Mouse (Mus musculus): Measurements from ENCODE around the gene Cep128. TPM values are rescaled to one million over a fixed set of nuclear protein-coding genes. Genes with fewer than 3 reads are reported as not detected.

Cep128 gene
- total and polyA plus RNA-seq, 2 experiments from 2014 or later, result 15.1 to 17.4 TPM

DNA sequence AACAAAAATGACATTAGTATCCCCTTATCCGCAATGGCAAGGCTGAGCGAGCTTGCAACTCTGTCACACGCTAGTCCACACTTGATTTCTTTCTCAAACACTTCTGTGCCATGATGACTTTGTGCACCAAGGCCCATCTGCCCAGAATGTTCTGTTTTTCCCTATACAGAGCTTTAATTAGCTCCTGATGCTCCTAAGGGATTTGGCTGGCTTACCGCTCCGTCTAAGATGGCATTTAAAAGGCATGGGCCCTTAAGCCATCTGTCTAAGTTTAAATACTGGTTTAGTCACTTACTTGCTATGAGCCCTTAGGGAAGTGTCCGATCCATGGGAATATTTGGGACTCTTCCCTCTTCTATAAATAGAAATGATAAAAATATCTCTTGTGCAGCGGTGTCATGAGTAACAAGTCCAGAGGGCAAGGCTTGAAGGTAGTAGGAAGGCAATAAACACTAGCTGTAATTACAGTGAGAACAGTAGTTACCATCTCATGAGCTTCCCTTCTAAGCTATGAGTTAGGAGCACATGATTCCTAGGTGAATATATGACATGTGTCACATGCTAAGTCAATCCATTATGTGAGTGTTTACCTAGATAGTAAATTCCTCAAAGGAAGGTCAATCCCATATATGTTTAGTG, 343.8 kb downstream of the Cep128 start:
- DNase-seq (ENCODE audit: low spot score), result peak; percentile 26
- Histone ChIP-seq H3K4me2 (ENCODE audit: low read depth, low read length) (no peak overlapping the region), H3K27ac (ENCODE audit: low read depth) (peak overlapping the region; percentile 71), H3K27me3 (ENCODE audit: control insufficient read depth, insufficient read depth, low read length) (no peaks in the 10 kb centered on the region), H3K9ac (replicated peaks; ENCODE audit: low read depth, low read length) (no peak overlapping the region), H3K4me1 (ENCODE audit: control insufficient read depth, insufficient read depth) (peaks cover 9% of the 10 kb centered on the region), H3K4me3 (ENCODE audit: low read depth, low read length) (no peak overlapping the region), H3K36me3 (replicated peaks; ENCODE audit: control insufficient read depth, insufficient read depth, low read length) (no peaks in the 10 kb centered on the region), H3K9me3 (replicated peaks; ENCODE audit: control insufficient read depth, low read length) (no peaks in the 10 kb centered on the region)
- TF ChIP-seq EP300 (IDR thresholded peaks at IDR 0.05; ENCODE audit: low read depth) (no peak), CTCF (IDR thresholded peaks at IDR 0.05; ENCODE audit: low read depth) (no peak)
- peak; percentile 63 for ATAC-seq (ENCODE audit: insufficient read depth, low read depth)
- WGBS, result 51% methylated on average over 7 of the region's 7 CpGs

- 68% methylated on average over 5 of the region's 5 CpGs for WGBS
- Histone ChIP-seq H3K4me2 (ENCODE audit: low read depth, low read length) (no peak overlapping the region), H3K36me3 (replicated peaks; ENCODE audit: control insufficient read depth, insufficient read depth, low read length) (no peaks in the 10 kb centered on the region), H3K27ac (ENCODE audit: low read depth) (no peak overlapping the region), H3K4me1 (ENCODE audit: control insufficient read depth, insufficient read depth) (no peaks in the 10 kb centered on the region), H3K9me3 (replicated peaks; ENCODE audit: control insufficient read depth, low read length) (no peaks in the 10 kb centered on the region), H3K27me3 (ENCODE audit: control insufficient read depth, insufficient read depth, low read length) (no peaks in the 10 kb centered on the region), H3K9ac (replicated peaks; ENCODE audit: low read depth, low read length) (no peak overlapping the region), H3K4me3 (ENCODE audit: low read depth, low read length) (no peak overlapping the region)
- DNase-seq (ENCODE audit: low spot score), result no peak
- no peak for TF ChIP-seq CTCF (IDR thresholded peaks at IDR 0.05; ENCODE audit: low read depth)
- no peak for TF ChIP-seq EP300 (IDR thresholded peaks at IDR 0.05; ENCODE audit: low read depth)
- ATAC-seq (ENCODE audit: insufficient read depth, low read depth), result no peak
These were observed 355.1 kb downstream of the Cep128 start for GRCm38 (mm10) chr12:91029116-91029515.

DNA sequence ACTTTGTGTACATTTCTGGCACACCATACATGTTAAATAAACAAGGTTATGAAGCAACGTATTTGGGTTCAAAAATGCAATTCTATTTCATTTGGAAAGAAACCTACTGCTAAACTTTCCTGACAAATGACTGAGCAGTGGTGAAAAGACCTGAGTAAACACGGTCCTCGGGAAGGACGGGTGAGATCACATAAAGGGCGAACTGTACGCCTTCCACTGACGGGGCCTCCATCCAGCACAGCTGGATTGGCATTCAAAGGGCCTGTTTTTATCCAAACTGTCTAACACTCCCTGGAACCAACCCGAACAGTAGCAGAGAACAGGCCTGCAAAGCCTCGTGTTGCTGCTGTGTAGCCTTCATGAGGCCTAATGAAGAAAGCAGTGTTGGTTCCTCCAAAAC, 356.5 kb downstream of the Cep128 start:
- Histone ChIP-seq H3K9me3 (replicated peaks; ENCODE audit: control insufficient read depth, low read length) (no peaks in the 10 kb centered on the region), H3K36me3 (replicated peaks; ENCODE audit: control insufficient read depth, insufficient read depth, low read length) (no peaks in the 10 kb centered on the region), H3K4me3 (ENCODE audit: low read depth, low read length) (no peak overlapping the region), H3K4me2 (ENCODE audit: low read depth, low read length) (no peak overlapping the region), H3K27me3 (ENCODE audit: control insufficient read depth, insufficient read depth, low read length) (no peaks in the 10 kb centered on the region), H3K4me1 (ENCODE audit: control insufficient read depth, insufficient read depth) (no peaks in the 10 kb centered on the region), H3K27ac (ENCODE audit: low read depth) (no peak overlapping the region), H3K9ac (replicated peaks; ENCODE audit: low read depth, low read length) (no peak overlapping the region)
- ATAC-seq (ENCODE audit: insufficient read depth, low read depth), result no peak
- DNase-seq (ENCODE audit: low spot score), result no peak
- 83% methylated on average over 9 of the region's 9 CpGs for WGBS
- TF ChIP-seq CTCF (IDR thresholded peaks at IDR 0.05; ENCODE audit: low read depth) (no peak), EP300 (IDR thresholded peaks at IDR 0.05; ENCODE audit: low read depth) (no peak)

DNA sequence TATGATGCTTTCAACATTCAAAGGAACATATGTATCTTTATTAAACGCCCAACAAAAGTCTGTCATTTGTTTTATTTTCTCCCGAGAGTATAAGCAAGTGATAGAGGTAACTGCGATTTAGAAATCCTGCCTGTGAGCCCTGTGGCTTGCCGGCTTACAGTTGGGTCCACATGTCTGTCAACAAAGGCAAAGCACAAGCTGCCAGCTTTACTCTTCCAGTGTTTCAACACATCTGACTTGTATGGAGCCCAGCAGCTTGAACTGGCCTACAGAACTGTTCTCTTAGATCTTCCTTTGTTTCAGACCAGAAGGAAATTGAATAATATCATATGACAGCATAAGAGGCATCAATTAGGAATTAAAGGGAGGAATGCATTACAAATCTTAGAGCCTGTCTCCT, 357.1 kb downstream of the Cep128 start:
- H3K36me3 ChIP-seq (replicated peaks; ENCODE audit: control insufficient read depth, insufficient read depth, low read length), result no peaks in the 10 kb centered on the region
- H3K4me1 ChIP-seq (ENCODE audit: control insufficient read depth, insufficient read depth), result no peaks in the 10 kb centered on the region
- H3K9me3 ChIP-seq (replicated peaks; ENCODE audit: control insufficient read depth, low read length), result no peaks in the 10 kb centered on the region
- H3K4me2 ChIP-seq (ENCODE audit: low read depth, low read length), result no peak overlapping the region
- WGBS, result 67% methylated on average over 4 of the region's 4 CpGs
- H3K9ac ChIP-seq (replicated peaks; ENCODE audit: low read depth, low read length), result no peak overlapping the region
- DNase-seq (ENCODE audit: low spot score) (no peak), ATAC-seq (ENCODE audit: insufficient read depth, low read depth) (no peak)
- no peak overlapping the region for H3K4me3 ChIP-seq (ENCODE audit: low read depth, low read length)
- TF ChIP-seq EP300 (IDR thresholded peaks at IDR 0.05; ENCODE audit: low read depth) (no peak), CTCF (IDR thresholded peaks at IDR 0.05; ENCODE audit: low read depth) (no peak)
- no peaks in the 10 kb centered on the region for H3K27me3 ChIP-seq (ENCODE audit: control insufficient read depth, insufficient read depth, low read length)
- no peak overlapping the region for H3K27ac ChIP-seq (ENCODE audit: low read depth)

- Histone ChIP-seq H3K4me2 (ENCODE audit: low read depth, low read length) (no peak overlapping the region), H3K4me3 (ENCODE audit: low read depth, low read length) (no peak overlapping the region), H3K4me1 (ENCODE audit: control insufficient read depth, insufficient read depth) (no peaks in the 10 kb centered on the region), H3K27ac (ENCODE audit: low read depth) (no peak overlapping the region), H3K9ac (replicated peaks; ENCODE audit: low read depth, low read length) (no peak overlapping the region), H3K27me3 (ENCODE audit: control insufficient read depth, insufficient read depth, low read length) (no peaks in the 10 kb centered on the region), H3K9me3 (replicated peaks; ENCODE audit: control insufficient read depth, low read length) (no peaks in the 10 kb centered on the region), H3K36me3 (replicated peaks; ENCODE audit: control insufficient read depth, insufficient read depth, low read length) (no peaks in the 10 kb centered on the region)
- TF ChIP-seq EP300 (IDR thresholded peaks at IDR 0.05; ENCODE audit: low read depth) (no peak), CTCF (IDR thresholded peaks at IDR 0.05; ENCODE audit: low read depth) (no peak)
- ATAC-seq (ENCODE audit: insufficient read depth, low read depth) (no peak), DNase-seq (ENCODE audit: low spot score) (no peak)
- WGBS, result 85% methylated on average over 6 of the region's 6 CpGs
These were observed 369.1 kb downstream of the Cep128 start for GRCm38 (mm10) chr12:91015075-91015474.

- 83% methylated on average over 6 of the region's 6 CpGs for WGBS
- H3K4me1 ChIP-seq (ENCODE audit: control insufficient read depth, insufficient read depth), result no peaks in the 10 kb centered on the region
- no peaks in the 10 kb centered on the region for H3K9me3 ChIP-seq (replicated peaks; ENCODE audit: control insufficient read depth, low read length)
- no peak for TF ChIP-seq CTCF (IDR thresholded peaks at IDR 0.05; ENCODE audit: low read depth)
- no peak for TF ChIP-seq EP300 (IDR thresholded peaks at IDR 0.05; ENCODE audit: low read depth)
- ATAC-seq (ENCODE audit: insufficient read depth, low read depth) (no peak), DNase-seq (ENCODE audit: low spot score) (no peak)
- H3K4me3 ChIP-seq (ENCODE audit: low read depth, low read length), result no peak overlapping the region
- no peak overlapping the region for H3K4me2 ChIP-seq (ENCODE audit: low read depth, low read length)
- H3K36me3 ChIP-seq (replicated peaks; ENCODE audit: control insufficient read depth, insufficient read depth, low read length), result no peaks in the 10 kb centered on the region
- no peaks in the 10 kb centered on the region for H3K27me3 ChIP-seq (ENCODE audit: control insufficient read depth, insufficient read depth, low read length)
- H3K27ac ChIP-seq (ENCODE audit: low read depth), result no peak overlapping the region
- H3K9ac ChIP-seq (replicated peaks; ENCODE audit: low read depth, low read length), result no peak overlapping the region
These were observed 371.2 kb downstream of the Cep128 start for GRCm38 (mm10) chr12:91013043-91013442.

Data from heart, postnatal 0 days (tissue).